In genomic region chr6:39369631-39370030, GRCm38 (mm10) we compare ENCODE assay signal across 21 mouse cellular contexts. TPM values are rescaled to one million over a fixed set of nuclear protein-coding genes. Genes with fewer than 3 reads are reported as not detected.
"Had no signal": no experiment of that assay in that cellular context is flagged by ENCODE, and none has a peak within 500 bp of the region (broad histone marks: within the 10 kb centered on the region; RNA-seq: fewer than 3 reads in every experiment).

No protein-coding gene starts in this region.

- H3K27ac ChIP-seq: liver, embryonic 15.5 days; lung, embryonic 15.5 days; macrophage; midbrain, embryonic 12.5 days; neural tube, embryonic 13.5 days; stomach, embryonic 15.5 days; stomach, postnatal 0 days had no signal

- H3K4me3 ChIP-seq: liver, embryonic 15.5 days; lung, embryonic 15.5 days; megakaryocyte, embryonic 14.5 days; midbrain, embryonic 12.5 days; neural tube, embryonic 13.5 days; stomach, embryonic 15.5 days had no signal

- H3K4me1 ChIP-seq: midbrain, embryonic 12.5 days had no signal

- H3K9me3 ChIP-seq: liver, embryonic 15.5 days; lung, embryonic 15.5 days; midbrain, embryonic 12.5 days; neural tube, embryonic 13.5 days; stomach, embryonic 15.5 days had no signal

- H3K4me2 ChIP-seq: liver, embryonic 15.5 days; lung, embryonic 15.5 days; midbrain, embryonic 12.5 days; neural tube, embryonic 13.5 days; stomach, embryonic 15.5 days had no signal

- H3K9ac ChIP-seq: liver, embryonic 15.5 days; liver, postnatal 0 days; lung, embryonic 15.5 days; midbrain, embryonic 12.5 days; neural tube, embryonic 13.5 days; stomach, embryonic 15.5 days had no signal

- DNase-seq: liver, postnatal 0 days; lung, adult 2 months; lung, postnatal 14 days; lung, postnatal 36 days; midbrain, embryonic 14.5 days; retina, postnatal 1 day; right cerebral cortex, adult 18-20 months; right cerebral cortex, postnatal 14 days; thymus, adult 2 months; thymus, postnatal 25 days; thymus, postnatal 4 days had no signal

- ATAC-seq: liver, postnatal 0 days; lung, postnatal 0 days; midbrain, embryonic 16.5 days had no signal

- H3K27me3 ChIP-seq: lung, embryonic 15.5 days; midbrain, embryonic 12.5 days; neural tube, embryonic 13.5 days; stomach, embryonic 15.5 days had no signal

RNA-seq across cellular contexts. Expression of gene Rab19, which starts 11.3 kb away (rescaled TPM):
- polyA plus RNA-seq: midbrain, embryonic 16.5 days; neural tube, embryonic 13.5 days had no signal
